Mouse (Mus musculus) E14TG2a.4 (cell line): Measurements from ENCODE around the gene Fcho2.

Experiments
- H3K27me3 ChIP-seq: 2 replicates; pipeline ENCODE4 v1.6.1; 2014; ENCODE audit warnings: low read length, control low read depth; ENCODE audit not compliant: insufficient read depth
- H3K36me3 ChIP-seq: 2 replicates; pipeline ENCODE4 v1.6.1; 2014; ENCODE audit warnings: low read length, control low read depth; ENCODE audit not compliant: insufficient read depth
- H3K4me1 ChIP-seq: replicated peaks from 2 replicates; pipeline ENCODE4 v1.6.1; 2014; ENCODE audit warnings: low read depth, low read length, control low read depth
- H3K4me3 ChIP-seq: replicated peaks from 2 replicates; pipeline ENCODE4 v1.5.1; 2014; ENCODE audit warnings: mild to moderate bottlenecking, low read length
- H3K9me3 ChIP-seq: 2 replicates; pipeline ENCODE4 v1.6.1; 2014; ENCODE audit warnings: low read length, control low read depth
- CTCF ChIP-seq: conservative IDR thresholded peaks from 2 replicates; pipeline ENCODE4 v1.5.1; 2014; ENCODE audit warnings: low read length
- NANOG ChIP-seq: IDR thresholded peaks from 2 replicates; pipeline ENCODE4 v1.6.1; 2014; ENCODE audit warnings: borderline replicate concordance, low read length, mixed read lengths
- POU5F1 ChIP-seq: IDR thresholded peaks from 2 replicates; pipeline ENCODE4 v1.6.1; 2014; ENCODE audit warnings: low read length, borderline replicate concordance

Gene Fcho2

GRCm38 (mm10) chr13:98812285-98812684 lies 3.0 kb downstream of the Fcho2 start:
- TF ChIP-seq POU5F1: no peak
- TF ChIP-seq NANOG: no peak
- TF ChIP-seq CTCF: no peak
- peaks cover 24% of the 10 kb centered on the region for H3K4me1 ChIP-seq
- H3K27me3 ChIP-seq: no peaks in the 10 kb centered on the region
- H3K4me3 ChIP-seq: no peak overlapping the region
- H3K36me3 ChIP-seq: no peaks in the 10 kb centered on the region
- no peaks in the 10 kb centered on the region for H3K9me3 ChIP-seq

GRCm38 (mm10) chr13:98810143-98810542 lies 5.1 kb downstream of the Fcho2 start:
- TF ChIP-seq CTCF (no peak), POU5F1 (no peak), NANOG (no peak)
- Histone ChIP-seq H3K27me3 (no peaks in the 10 kb centered on the region), H3K36me3 (peaks cover under 1% of the 10 kb centered on the region; the same call in 1 of the 2 replicates), H3K4me1 (peaks cover 11% of the 10 kb centered on the region), H3K9me3 (no peaks in the 10 kb centered on the region), H3K4me3 (no peak overlapping the region)

GRCm38 (mm10) chr13:98809087-98809486 lies 6.2 kb downstream of the Fcho2 start:
- TF ChIP-seq POU5F1 (no peak), CTCF (no peak), NANOG (no peak)
- peaks cover 10% of the 10 kb centered on the region for H3K4me1 ChIP-seq

GRCm38 (mm10) chr13:98804480-98804879 lies 10.8 kb downstream of the Fcho2 start:
- no peaks in the 10 kb centered on the region for H3K9me3 ChIP-seq
- no peak overlapping the region for H3K4me3 ChIP-seq
- H3K36me3 ChIP-seq: peaks cover 31% of the 10 kb centered on the region
- H3K27me3 ChIP-seq: no peaks in the 10 kb centered on the region
- TF ChIP-seq CTCF: no peak
- no peak for TF ChIP-seq NANOG
- no peaks in the 10 kb centered on the region for H3K4me1 ChIP-seq

More at GRCm38 (mm10) chr13:98809087-98809486, 6.2 kb downstream of the Fcho2 start:
- Histone ChIP-seq H3K27me3 (no peaks in the 10 kb centered on the region), H3K9me3 (no peaks in the 10 kb centered on the region), H3K4me3 (no peak overlapping the region), H3K36me3 (peaks cover 4% of the 10 kb centered on the region)

- peaks cover 37% of the 10 kb centered on the region for H3K36me3 ChIP-seq
- no peaks in the 10 kb centered on the region for H3K9me3 ChIP-seq
- no peaks in the 10 kb centered on the region for H3K27me3 ChIP-seq
- TF ChIP-seq CTCF: no peak
- no peak for TF ChIP-seq POU5F1
- no peak for TF ChIP-seq NANOG
- no peaks in the 10 kb centered on the region for H3K4me1 ChIP-seq
- H3K4me3 ChIP-seq: no peak overlapping the region
Measured at GRCm38 (mm10) chr13:98803699-98804098, 11.6 kb downstream of the Fcho2 start.

GRCm38 (mm10) chr13:98802957-98803356 lies 12.3 kb downstream of the Fcho2 start:
- Histone ChIP-seq H3K4me1 (no peaks in the 10 kb centered on the region), H3K9me3 (no peaks in the 10 kb centered on the region), H3K36me3 (peaks cover 40% of the 10 kb centered on the region), H3K27me3 (no peaks in the 10 kb centered on the region), H3K4me3 (no peak overlapping the region)
- TF ChIP-seq CTCF (no peak), NANOG (no peak), POU5F1 (no peak)

- Histone ChIP-seq H3K4me1 (no peaks in the 10 kb centered on the region), H3K27me3 (no peaks in the 10 kb centered on the region), H3K9me3 (no peaks in the 10 kb centered on the region), H3K4me3 (no peak overlapping the region), H3K36me3 (peaks cover 34% of the 10 kb centered on the region)
- TF ChIP-seq NANOG: no peak
- no peak for TF ChIP-seq CTCF
- no peak for TF ChIP-seq POU5F1
Measured at GRCm38 (mm10) chr13:98795511-98795910, 19.7 kb downstream of the Fcho2 start.

GRCm38 (mm10) chr13:98792864-98793263 lies 22.4 kb downstream of the Fcho2 start:
- Histone ChIP-seq H3K27me3 (no peaks in the 10 kb centered on the region), H3K4me1 (no peaks in the 10 kb centered on the region), H3K4me3 (no peak overlapping the region), H3K36me3 (peaks cover 19% of the 10 kb centered on the region), H3K9me3 (no peaks in the 10 kb centered on the region)
- TF ChIP-seq CTCF: no peak
- no peak for TF ChIP-seq POU5F1
- TF ChIP-seq NANOG: no peak

GRCm38 (mm10) chr13:98791693-98792092 lies 23.6 kb downstream of the Fcho2 start:
- Histone ChIP-seq H3K9me3 (no peaks in the 10 kb centered on the region), H3K27me3 (no peaks in the 10 kb centered on the region), H3K4me3 (no peak overlapping the region), H3K36me3 (peaks cover 23% of the 10 kb centered on the region), H3K4me1 (no peaks in the 10 kb centered on the region)
- TF ChIP-seq CTCF (no peak), NANOG (no peak), POU5F1 (no peak)
